In genomic region chr2:157663584-157664375, GRCm38 (mm10) we compare ENCODE assay signal across 9 mouse cellular contexts.
DNase-seq lines count a peak whose midpoint lies in the region; ATAC-seq and TF ChIP-seq lines count a peak whose summit lies in the region.
"Had no signal": no experiment of that assay in that cellular context is flagged by ENCODE, and none has a peak within 500 bp of the region (broad histone marks: within the 10 kb centered on the region; RNA-seq: fewer than 3 reads in every experiment).

No protein-coding gene starts in this region.

- H3K27ac ChIP-seq in midbrain, embryonic 15.5 days = peak overlapping the region; percentile 58
- no peak overlapping the region for H3K27ac ChIP-seq in forebrain, postnatal 0 days (ENCODE audit: low read depth, low read length)

- no peaks in the 10 kb centered on the region for H3K27me3 ChIP-seq in midbrain, embryonic 15.5 days (replicated peaks)
- no peaks in the 10 kb centered on the region for H3K27me3 ChIP-seq in forebrain, postnatal 0 days (ENCODE audit: insufficient read depth, low read length)

- ATAC-seq in midbrain, embryonic 15.5 days (replicated peaks) = 0 out of 2 replicates have a peak, but pooled peaks have one; percentile 50
- no peak for ATAC-seq in forebrain, postnatal 0 days
- ATAC-seq: Patski had no signal

- no peak overlapping the region for H3K4me2 ChIP-seq in midbrain, embryonic 15.5 days
- H3K4me2 ChIP-seq in forebrain, postnatal 0 days (ENCODE audit: low read depth) = no peak overlapping the region

- no peak overlapping the region for H3K9ac ChIP-seq in midbrain, embryonic 15.5 days
- H3K9ac ChIP-seq in forebrain, postnatal 0 days = no peak overlapping the region

- DNase-seq in gastrocnemius, postnatal 14 days = peak; percentile 37
- DNase-seq in gastrocnemius, adult 8-10 months (ENCODE audit: low spot score in 2 of 2) = no peak
- DNase-seq in 3T3-L1 (ENCODE audit: low read depth, low spot score) = peak; percentile 60
- DNase-seq in adrenal gland, postnatal 36 days = peak; percentile 71 to 76
- DNase-seq in kidney, postnatal 10 days = peak; percentile 89
- no peak for DNase-seq in left cerebral cortex, postnatal 36 days (ENCODE audit: low spot score in 2 of 2)
- DNase-seq in forebrain, postnatal 0 days = no peak

- H3K4me1 ChIP-seq in midbrain, embryonic 15.5 days = peaks cover 25% of the 10 kb centered on the region
- no peaks in the 10 kb centered on the region for H3K4me1 ChIP-seq in forebrain, postnatal 0 days (ENCODE audit: insufficient read depth)

- no peaks in the 10 kb centered on the region for H3K36me3 ChIP-seq in midbrain, embryonic 15.5 days (replicated peaks)
- no peaks in the 10 kb centered on the region for H3K36me3 ChIP-seq in forebrain, postnatal 0 days (ENCODE audit: insufficient read depth)

- WGBS in midbrain, embryonic 15.5 days = 28% methylated on average over 20 of the region's 20 CpGs
- 32% methylated on average over 20 of the region's 20 CpGs for whole genome bisulfite sequencing in forebrain, postnatal 0 days

- H3K9me3 ChIP-seq in midbrain, embryonic 15.5 days = no peaks in the 10 kb centered on the region
- H3K9me3 ChIP-seq in forebrain, postnatal 0 days (ENCODE audit: low read length) = no peaks in the 10 kb centered on the region

- no peak overlapping the region for H3K4me3 ChIP-seq in midbrain, embryonic 15.5 days
- H3K4me3 ChIP-seq in forebrain, postnatal 0 days (ENCODE audit: low read depth, low read length) = no peak overlapping the region

- intact Hi-C loops in gastrocnemius, postnatal 14 days (cut with DNase I; ENCODE audit: low total_unique reads) = no loop called here
- intact Hi-C loops in left cerebral cortex, postnatal 36 days (cut with DNase I) = no loop called here

- TF ChIP-seq CTCF in forebrain, postnatal 0 days (IDR thresholded peaks at IDR 0.05; ENCODE audit: low read depth) = no peak

Comparison
In these comparisons a context has a peak if more than half of its experiments do, and no peak if none do; other contexts are left out.
1. DNase-seq: peak in gastrocnemius, postnatal 14 days (single experiment), 3T3-L1 (single experiment), adrenal gland, postnatal 36 days (2 of 2) and kidney, postnatal 10 days (single experiment); none in gastrocnemius, adult 8-10 months (0 of 2), left cerebral cortex, postnatal 36 days (0 of 2) and forebrain, postnatal 0 days (single experiment).